Mouse (Mus musculus) forebrain, embryonic 14.5 days (tissue): ENCODE measurements around the gene Rabac1. TPM values are rescaled to one million over a fixed set of nuclear protein-coding genes. Genes with fewer than 3 reads are reported as not detected.

Experiments
- ATAC-seq: fragments of 200-750 bp; cut with Nextera tagmentation; 2 replicates; pipeline ENCODE4 v1.8.0; 2017; ENCODE audit warnings: mild to moderate bottlenecking, moderate library complexity
- DNase-seq: peaks from one replicate; pipeline ENCODE4 v3.0.0-alpha.2; 2015; ENCODE audit warnings: low spot score
- H3K27ac ChIP-seq: fragments of 300-500 bp; sonication (generic); 2 replicates; pipeline ENCODE4 v1.5.1; 2014; ENCODE audit warnings: low read depth, mild to moderate bottlenecking, control low read depth, low read length, moderate library complexity
- H3K27me3 ChIP-seq: fragments of 300-500 bp; sonication (generic); replicated peaks from 2 replicates; pipeline ENCODE4 v1.6.1; 2014; ENCODE audit warnings: low read length, control low read depth, mixed read lengths; ENCODE audit not compliant: control insufficient read depth, insufficient read depth
- H3K36me3 ChIP-seq: fragments of 300-500 bp; sonication (generic); 2 replicates; pipeline ENCODE4 v1.6.1; 2014; ENCODE audit warnings: low read length, control low read depth; ENCODE audit not compliant: control insufficient read depth, insufficient read depth
- H3K4me1 ChIP-seq: fragments of 300-500 bp; sonication (generic); 2 replicates; pipeline ENCODE4 v1.6.1; 2014; ENCODE audit warnings: antibody characterized with exemption, low read length, control low read depth; ENCODE audit not compliant: control insufficient read depth, insufficient read depth
- H3K4me2 ChIP-seq: fragments of 300-500 bp; sonication (generic); 2 replicates; pipeline ENCODE4 v1.6.1; 2014; ENCODE audit warnings: mild to moderate bottlenecking, control low read depth, low read length
- H3K4me3 ChIP-seq: fragments of 300-500 bp; sonication (generic); 2 replicates; pipeline ENCODE4 v1.5.1; 2014; ENCODE audit warnings: low read depth, low read length, control low read depth
- H3K9ac ChIP-seq: fragments of 300-500 bp; sonication (generic); 2 replicates; pipeline ENCODE4 v1.6.1; 2014; ENCODE audit warnings: mild to moderate bottlenecking, low read length, control low read depth, moderate library complexity
- H3K9me3 ChIP-seq: fragments of 300-500 bp; sonication (generic); replicated peaks from 2 replicates; pipeline ENCODE4 v1.6.1; 2016; ENCODE audit warnings: low read length, control low read depth, mixed read lengths; ENCODE audit not compliant: control insufficient read depth
- WGBS: fragments of 180-500 bp; shearing (Covaris S2); extraction: QIAGEN DNeasy Blood & Tissue Kit; methylation state at CpG from one replicate; pipeline ENCODE4 v1.1.7; 2014; 5-methylcytosine and 5-hydroxymethylcytosine counted together
- polyA plus RNA-seq: library from polyadenylated mRNA; unstranded; fragments of >200 nt; fragmentation: Nextera tagmentation; extraction: Ambion mirVana; gene quantifications from 2 replicates; pipeline ENCODE4 v1.2.1, GENCODE M21; 2014

Gene Rabac1
- polyA plus RNA-seq, 1 experiment from 2014 or later: 248 TPM

GRCm38 (mm10) chr7:24971261-24971971 lies 1.1 kb downstream of the Rabac1 start:
- 7% methylated on average over 19 of the region's 19 CpGs for WGBS
- no peak; the same call in 1 of the 2 replicates for ATAC-seq
- H3K4me2 ChIP-seq: peak overlapping the region; percentile 71

GRCm38 (mm10) chr7:24970341-24970740 lies 2.2 kb downstream of the Rabac1 start:
- ATAC-seq: no peak

More at GRCm38 (mm10) chr7:24971261-24971971, 1.1 kb downstream of the Rabac1 start:
- Histone ChIP-seq H3K9me3 (no peaks in the 10 kb centered on the region), H3K36me3 (peaks cover 4% of the 10 kb centered on the region; the same call in 1 of the 2 replicates), H3K4me1 (peaks cover 4% of the 10 kb centered on the region; the same call in 1 of the 2 replicates), H3K27me3 (no peaks in the 10 kb centered on the region), H3K4me3 (peak overlapping the region; percentile 63), H3K9ac (peak overlapping the region; percentile 74), H3K27ac (no peak overlapping the region)
- peak; percentile 71 for DNase-seq

GRCm38 (mm10) chr7:24969805-24970204 lies 2.7 kb downstream of the Rabac1 start:
- Histone ChIP-seq H3K27me3 (no peaks in the 10 kb centered on the region), H3K4me1 (peaks cover 4% of the 10 kb centered on the region; the same call in 1 of the 2 replicates), H3K9ac (no peak overlapping the region), H3K4me2 (no peak overlapping the region), H3K4me3 (no peak overlapping the region), H3K27ac (no peak overlapping the region), H3K36me3 (peaks cover 4% of the 10 kb centered on the region; the same call in 1 of the 2 replicates), H3K9me3 (no peaks in the 10 kb centered on the region)
- ATAC-seq: no peak
- peak; percentile 24 for DNase-seq
- WGBS: 69% methylated on average over 12 of the region's 12 CpGs

More at GRCm38 (mm10) chr7:24970341-24970740, 2.2 kb downstream of the Rabac1 start:
- Histone ChIP-seq H3K36me3 (peaks cover 4% of the 10 kb centered on the region; the same call in 1 of the 2 replicates), H3K9me3 (no peaks in the 10 kb centered on the region), H3K9ac (no peak overlapping the region), H3K4me1 (peaks cover 4% of the 10 kb centered on the region; the same call in 1 of the 2 replicates), H3K4me3 (no peak overlapping the region), H3K27ac (no peak overlapping the region), H3K4me2 (no peak overlapping the region), H3K27me3 (no peaks in the 10 kb centered on the region)
- DNase-seq: no peak
- WGBS: 97% methylated on average over 3 of the region's 3 CpGs

GRCm38 (mm10) chr7:24968463-24968862 lies 4.1 kb downstream of the Rabac1 start:
- Histone ChIP-seq H3K4me3 (no peak overlapping the region), H3K4me2 (no peak overlapping the region), H3K27ac (no peak overlapping the region), H3K4me1 (peaks cover 4% of the 10 kb centered on the region; the same call in 1 of the 2 replicates), H3K36me3 (peaks cover 4% of the 10 kb centered on the region; the same call in 1 of the 2 replicates), H3K9ac (no peak overlapping the region), H3K9me3 (no peaks in the 10 kb centered on the region), H3K27me3 (no peaks in the 10 kb centered on the region)
- 73% methylated on average over 6 of the region's 6 CpGs for WGBS
- DNase-seq (no peak), ATAC-seq (no peak)

GRCm38 (mm10) chr7:24967966-24968365 lies 4.6 kb downstream of the Rabac1 start:
- Histone ChIP-seq H3K4me3 (no peak overlapping the region), H3K4me1 (peaks cover 4% of the 10 kb centered on the region; the same call in 1 of the 2 replicates), H3K27ac (no peak overlapping the region), H3K9me3 (no peaks in the 10 kb centered on the region), H3K9ac (no peak overlapping the region), H3K27me3 (no peaks in the 10 kb centered on the region), H3K36me3 (peaks cover 4% of the 10 kb centered on the region; the same call in 1 of the 2 replicates), H3K4me2 (no peak overlapping the region)
- DNase-seq (no peak), ATAC-seq (no peak)
- WGBS: 87% methylated on average over 8 of the region's 8 CpGs

- WGBS: 17% methylated on average over 5 of the region's 5 CpGs
These were observed 7.5 kb downstream of the Rabac1 start for GRCm38 (mm10) chr7:24964897-24965535.

GRCm38 (mm10) chr7:24964288-24964687 lies 8.3 kb downstream of the Rabac1 start:
- Histone ChIP-seq H3K36me3 (no peaks in the 10 kb centered on the region), H3K27me3 (no peaks in the 10 kb centered on the region), H3K27ac (no peak overlapping the region), H3K4me2 (no peak overlapping the region), H3K4me1 (no peaks in the 10 kb centered on the region), H3K4me3 (no peak overlapping the region), H3K9me3 (no peaks in the 10 kb centered on the region), H3K9ac (no peak overlapping the region)
- no peak for ATAC-seq
- no peak for DNase-seq
- 83% methylated on average over 2 of the region's 2 CpGs for WGBS

More at GRCm38 (mm10) chr7:24964897-24965535, 7.5 kb downstream of the Rabac1 start:
- H3K27me3 ChIP-seq: no peaks in the 10 kb centered on the region
- ATAC-seq (0 out of 2 replicates have a peak, but pooled peaks have one; percentile 40), DNase-seq (peak; percentile 83)
- no peaks in the 10 kb centered on the region for H3K4me1 ChIP-seq
- H3K27ac ChIP-seq: no peak overlapping the region
- H3K4me3 ChIP-seq: no peak overlapping the region
- H3K4me2 ChIP-seq: no peak overlapping the region
- no peaks in the 10 kb centered on the region for H3K9me3 ChIP-seq
- H3K9ac ChIP-seq: no peak overlapping the region
- H3K36me3 ChIP-seq: peaks cover 4% of the 10 kb centered on the region; the same call in 1 of the 2 replicates

- Histone ChIP-seq H3K36me3 (no peaks in the 10 kb centered on the region), H3K27ac (no peak overlapping the region), H3K9me3 (no peaks in the 10 kb centered on the region), H3K4me2 (peak overlapping the region; percentile 62), H3K4me3 (peak overlapping the region; percentile 30), H3K9ac (peak overlapping the region; percentile 57), H3K4me1 (no peaks in the 10 kb centered on the region), H3K27me3 (peaks cover 60% of the 10 kb centered on the region)
- 3% methylated on average over 31 of the region's 33 CpGs for WGBS
- DNase-seq (no peak), ATAC-seq (no peak)
These were observed 17.3 kb downstream of the Rabac1 start for GRCm38 (mm10) chr7:24955226-24955625.
